Mouse (Mus musculus) liver, embryonic 15.5 days (tissue): ENCODE results near the gene Gm7978. TPM values are rescaled to one million over a fixed set of nuclear protein-coding genes. Genes with fewer than 3 reads are reported as not detected.
"Not testable (repeated sequence)": the region's sequence is repeated elsewhere in the genome, so short reads cannot be mapped to it uniquely, and the experiment has no call there.

ENCODE experiments used
- ATAC-seq: fragments of 200-750 bp; cut with Nextera tagmentation; 2 replicates; pipeline ENCODE4 v1.8.0; 2017; ENCODE audit warnings: moderate number of reproducible peaks, mild to moderate bottlenecking, moderate library complexity; ENCODE audit not compliant: insufficient read depth
- H3K27ac ChIP-seq: fragments of 300-500 bp; sonication (generic); replicated peaks from 2 replicates; pipeline ENCODE4 v1.5.1; 2015; ENCODE audit warnings: mild to moderate bottlenecking, inconsistent platforms
- H3K27me3 ChIP-seq: fragments of 300-500 bp; sonication (generic); 2 replicates; pipeline ENCODE4 v1.6.1; 2015; ENCODE audit warnings: mild to moderate bottlenecking, inconsistent platforms
- H3K36me3 ChIP-seq: fragments of 300-500 bp; sonication (generic); replicated peaks from 2 replicates; pipeline ENCODE4 v1.6.1; 2015; ENCODE audit warnings: moderate library complexity, mild to moderate bottlenecking, inconsistent platforms
- H3K4me1 ChIP-seq: fragments of 300-500 bp; sonication (generic); replicated peaks from 2 replicates; pipeline ENCODE4 v1.6.1; 2015; ENCODE audit warnings: inconsistent platforms
- H3K4me2 ChIP-seq: fragments of 300-500 bp; sonication (generic); 2 replicates; pipeline ENCODE4 v1.6.1; 2015; ENCODE audit warnings: moderate library complexity, mild to moderate bottlenecking, inconsistent platforms
- H3K4me3 ChIP-seq: fragments of 300-500 bp; sonication (generic); replicated peaks from 2 replicates; pipeline ENCODE4 v1.5.1; 2015; ENCODE audit warnings: mild to moderate bottlenecking, inconsistent platforms
- H3K9ac ChIP-seq: fragments of 300-500 bp; sonication (generic); 2 replicates; pipeline ENCODE4 v1.6.1; 2015; ENCODE audit warnings: moderate library complexity, mild to moderate bottlenecking, inconsistent platforms
- H3K9me3 ChIP-seq: fragments of 300-500 bp; sonication (generic); replicated peaks from 2 replicates; pipeline ENCODE4 v1.6.1; 2016; ENCODE audit warnings: inconsistent platforms
- WGBS: fragments of 180-500 bp; shearing (Covaris S2); methylation state at CpG from one replicate; pipeline ENCODE4 v1.1.7; 2015; ENCODE audit warnings: mixed read lengths; ENCODE audit not compliant: insufficient replicate concordance; 5-methylcytosine and 5-hydroxymethylcytosine counted together
- polyA plus RNA-seq: library from polyadenylated mRNA; unstranded; fragments of >200 nt; fragmentation: Nextera tagmentation; extraction: Ambion mirVana; gene quantifications from 2 replicates; pipeline ENCODE4 v1.2.1, GENCODE M21; 2015

Gene Gm7978
- polyA plus RNA-seq: not detected in 2 replicates

DNA sequence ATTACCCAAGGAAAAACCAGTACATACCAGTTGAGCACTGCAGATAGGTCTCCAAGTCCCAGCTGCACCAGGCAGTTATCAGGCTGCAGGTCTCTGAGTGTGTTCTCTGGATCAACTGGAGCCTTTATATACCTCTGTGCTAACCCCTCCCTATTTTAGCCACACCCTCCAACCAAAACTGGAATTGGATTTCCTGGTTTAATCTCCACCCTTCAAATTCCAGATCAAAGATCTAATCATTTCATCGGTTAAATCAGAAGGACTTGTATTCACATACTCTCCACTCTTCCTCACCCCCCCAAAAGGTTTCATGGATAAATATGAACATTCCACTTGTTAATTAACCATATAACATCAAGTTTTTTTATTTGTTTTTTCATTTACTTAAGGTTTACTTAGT lies at the start of gene Gm7978:
Gm7978 (minus strand) TSS at position 101 of the 400 bp plus-strand sequence.
- not testable (repeated sequence) for H3K9me3 ChIP-seq, H3K4me2 ChIP-seq, H3K36me3 ChIP-seq, H3K4me3 ChIP-seq, H3K4me1 ChIP-seq, H3K27me3 ChIP-seq, H3K27ac ChIP-seq, ATAC-seq, H3K9ac ChIP-seq
- WGBS: no CpG with 5 or more reads among the region's 1 CpGs

GRCm38 (mm10) chr5:95775690-95776089 lies 39.7 kb upstream of the Gm7978 start, which contains the start of gene E330014E10Rik:
E330014E10Rik (plus strand) TSS chr5:95775990.
- H3K27me3 ChIP-seq, H3K27ac ChIP-seq, H3K9ac ChIP-seq, H3K4me2 ChIP-seq, H3K9me3 ChIP-seq, ATAC-seq, H3K36me3 ChIP-seq, H3K4me3 ChIP-seq, H3K4me1 ChIP-seq: not testable (repeated sequence)
- no CpG with 5 or more reads among the region's 2 CpGs for WGBS

- H3K4me1 ChIP-seq, H3K9me3 ChIP-seq, ATAC-seq, H3K9ac ChIP-seq, H3K27me3 ChIP-seq, H3K4me3 ChIP-seq, H3K36me3 ChIP-seq, H3K4me2 ChIP-seq, H3K27ac ChIP-seq: not testable (repeated sequence)
- no CpG with 5 or more reads among the region's 3 CpGs for WGBS
Observed at GRCm38 (mm10) chr5:95741714-95742113, 5.7 kb upstream of the Gm7978 start, which contains the start of gene Gm7982. Gm7982 (plus strand) TSS chr5:95742014.

Other genes with a start within 250 kb of the Gm7978 start
- gene Gm3286, start 225.4 kb downstream of the Gm7978 start, polyA plus RNA-seq: not detected in 2 replicates
- gene Gm7971, start 141.3 kb downstream of the Gm7978 start, polyA plus RNA-seq: not detected in 2 replicates
- not detected in 2 replicates for gene Gm7982, start 5.8 kb upstream of the Gm7978 start, polyA plus RNA-seq
- gene E330014E10Rik, start 39.8 kb upstream of the Gm7978 start, polyA plus RNA-seq: not detected in 2 replicates
- gene Cxcl13, start 220.8 kb upstream of the Gm7978 start, polyA plus RNA-seq: 0.16 and 0.24 TPM in 2 replicates